Mouse (Mus musculus) megakaryocyte, embryonic 14.5 days (primary cell): ENCODE results near the gene Mylpf. TPM values are rescaled to one million over a fixed set of nuclear protein-coding genes. Genes with fewer than 3 reads are reported as not detected.

Experiments
- H3K27me3 ChIP-seq: replicated peaks from 2 replicates; pipeline ENCODE3; 2012; ENCODE audit warnings: inconsistent platforms
- H3K36me3 ChIP-seq: replicated peaks from 2 replicates; pipeline ENCODE3; 2012; ENCODE audit warnings: low read length, inconsistent platforms, mixed read lengths
- H3K4me1 ChIP-seq: 2 replicates; pipeline ENCODE4 v1.6.1; 2012; ENCODE audit warnings: inconsistent platforms
- H3K4me3 ChIP-seq: replicated peaks from 2 replicates; pipeline ENCODE3; 2012; ENCODE audit warnings: moderate library complexity, mild to moderate bottlenecking, inconsistent platforms
- H3K9me3 ChIP-seq: 2 replicates; pipeline ENCODE4 v1.6.1; 2012; ENCODE audit warnings: inconsistent platforms
- FLI1 ChIP-seq: IDR thresholded peaks from 2 replicates; pipeline ENCODE4 v1.6.1; 2012; ENCODE audit warnings: low read length, inconsistent platforms, mixed read lengths
- GATA1 ChIP-seq: IDR thresholded peaks from 3 replicates; pipeline ENCODE4 v1.6.1; 2012; ENCODE audit warnings: mixed read lengths, low read length, inconsistent platforms, borderline replicate concordance
- polyA plus RNA-seq: library from polyadenylated mRNA; stranded (reverse); fragments of >175 nt; gene quantifications from 2 replicates; pipeline ENCODE4 v1.2.3, GENCODE M21; 2012; ENCODE audit warnings: low replicate concordance; ENCODE audit not compliant: insufficient read depth

Gene Mylpf
- polyA plus RNA-seq, 1 experiment: 4.7 TPM

DNA sequence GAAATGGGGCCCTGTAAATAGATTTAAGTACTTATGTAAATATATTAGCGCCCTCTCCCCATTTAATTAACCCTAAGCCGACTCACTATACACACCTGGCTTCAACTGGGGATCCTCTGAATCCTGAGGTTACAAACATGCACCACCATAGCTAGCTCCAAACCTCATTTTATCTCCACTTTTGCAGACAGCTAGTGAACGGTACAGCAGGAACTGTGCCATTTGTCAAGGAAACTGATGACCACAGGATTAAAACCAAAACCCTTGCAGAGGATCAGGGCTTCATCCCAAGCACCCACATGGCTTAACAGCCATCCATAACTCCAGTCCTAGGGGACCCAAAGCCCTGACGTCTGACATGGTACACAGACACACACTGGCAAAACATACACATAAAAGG, 46.3 kb downstream of the Mylpf start:
- no peaks in the 10 kb centered on the region for H3K9me3 ChIP-seq
- H3K36me3 ChIP-seq: peaks cover 30% of the 10 kb centered on the region

GRCm38 (mm10) chr7:127255965-127256364, 47.3 kb downstream of the Mylpf start:
- Histone ChIP-seq H3K4me1 (peaks cover 92% of the 10 kb centered on the region), H3K27me3 (no peaks in the 10 kb centered on the region), H3K9me3 (no peaks in the 10 kb centered on the region), H3K36me3 (peaks cover 23% of the 10 kb centered on the region), H3K4me3 (no peak overlapping the region)
- TF ChIP-seq GATA1 (no peak), FLI1 (no peak)

More for the DNA sequence above, 46.3 kb downstream of the Mylpf start:
- peak overlapping the region; percentile 96 for H3K4me3 ChIP-seq
- TF ChIP-seq FLI1 (0 out of 2 replicates have a peak, but pooled peaks have one; percentile 21), GATA1 (no peak; the same call in 2 of the 3 replicates)
- H3K27me3 ChIP-seq: no peaks in the 10 kb centered on the region
- H3K4me1 ChIP-seq: peaks cover 97% of the 10 kb centered on the region

GRCm38 (mm10) chr7:127256518-127256917, 47.8 kb downstream of the Mylpf start:
- no peaks in the 10 kb centered on the region for H3K27me3 ChIP-seq
- peaks cover 21% of the 10 kb centered on the region for H3K36me3 ChIP-seq
- no peak overlapping the region for H3K4me3 ChIP-seq
- no peaks in the 10 kb centered on the region for H3K9me3 ChIP-seq
- TF ChIP-seq FLI1: no peak
- no peak for TF ChIP-seq GATA1
- peaks cover 92% of the 10 kb centered on the region for H3K4me1 ChIP-seq

DNA sequence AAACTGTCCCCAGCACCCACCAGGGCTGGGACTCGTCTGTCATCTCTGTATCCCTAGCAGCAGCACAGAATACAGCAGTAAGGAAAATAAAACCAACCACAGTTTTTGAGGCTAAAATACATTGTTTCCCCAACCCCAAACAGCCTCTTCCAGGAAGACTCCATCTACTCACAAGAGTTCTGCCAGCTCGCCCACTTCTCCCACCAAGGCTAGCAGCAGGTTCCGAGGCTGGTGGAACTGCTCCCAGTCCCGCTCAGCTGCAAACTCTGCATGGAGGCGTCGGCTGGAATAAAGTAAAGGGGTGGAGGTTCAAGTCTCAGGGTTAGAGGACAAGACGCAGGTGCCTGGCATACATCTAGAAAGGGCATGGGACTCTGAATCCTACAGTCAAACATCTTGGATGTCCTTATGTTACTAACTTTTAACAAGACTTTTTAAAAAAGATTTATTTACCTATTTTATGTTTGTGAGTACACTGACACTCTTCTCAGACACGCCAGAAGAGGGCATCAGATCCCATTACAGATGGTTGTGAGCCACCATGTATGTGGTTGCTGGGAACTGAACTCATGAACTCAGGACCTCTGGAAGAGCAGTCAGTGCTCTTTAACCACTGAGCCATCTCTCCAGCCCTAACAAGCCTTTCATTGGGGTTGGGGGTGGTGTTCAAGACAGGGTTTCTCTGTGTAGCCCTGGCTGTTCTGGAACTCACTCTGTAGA, 50.7 kb downstream of the Mylpf start:
- Histone ChIP-seq H3K27me3 (no peaks in the 10 kb centered on the region), H3K4me1 (peaks cover 83% of the 10 kb centered on the region), H3K9me3 (no peaks in the 10 kb centered on the region), H3K4me3 (peak overlapping the region; percentile 65), H3K36me3 (peaks cover 20% of the 10 kb centered on the region)
- TF ChIP-seq GATA1: no peak

DNA sequence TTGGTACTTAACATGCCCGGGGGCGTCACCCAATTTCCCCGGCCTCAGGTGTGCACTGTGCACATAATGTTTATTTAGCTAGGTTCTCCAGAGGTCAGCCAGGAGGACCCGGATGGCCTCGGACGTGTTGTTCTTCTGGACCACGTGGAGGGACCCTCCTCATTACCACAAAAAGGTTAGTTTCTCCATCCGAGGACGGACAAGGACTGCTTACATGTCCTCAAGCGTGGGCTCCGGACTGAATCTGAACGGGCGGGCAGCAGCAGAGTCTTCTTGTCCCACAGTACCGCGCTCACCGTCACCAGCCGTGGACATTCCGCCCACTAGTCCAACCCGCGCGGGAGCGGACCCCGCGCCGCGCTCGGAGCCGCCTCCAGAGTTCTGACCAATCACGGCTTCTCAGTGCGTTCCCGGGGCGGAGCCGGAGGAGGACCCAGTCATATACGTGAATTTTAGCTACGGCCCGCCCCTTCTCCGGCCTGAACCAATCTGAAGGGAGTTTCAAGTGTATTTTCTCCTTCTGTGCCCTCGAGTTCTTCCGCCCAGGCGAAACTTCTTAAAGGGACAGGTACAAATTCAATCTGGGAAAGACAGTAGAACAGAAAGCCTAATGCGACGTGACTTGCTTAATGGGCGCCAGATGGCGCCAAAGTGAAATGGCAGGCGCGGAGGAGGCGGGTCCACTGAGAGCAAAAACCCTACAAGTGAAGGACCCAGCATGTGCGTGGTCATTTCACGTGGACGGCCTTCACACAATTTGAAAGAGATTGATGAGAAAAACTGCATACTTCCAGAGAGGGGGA, 51.8 kb downstream of the Mylpf start, which contains the start of gene Dctpp1:
TSS of gene Dctpp1 (minus strand) at position 401 of the 803 bp plus-strand sequence.
- H3K4me1 ChIP-seq: peaks cover 72% of the 10 kb centered on the region
- H3K4me3 ChIP-seq: peak within 1 kb of the TSS; percentile 97
- no peaks in the 10 kb centered on the region for H3K27me3 ChIP-seq
- H3K9me3 ChIP-seq: no peaks in the 10 kb centered on the region
- TF ChIP-seq GATA1 (no peak), FLI1 (0 out of 2 replicates have a peak, but pooled peaks have one; percentile 15)
- H3K36me3 ChIP-seq: peaks cover 19% of the 10 kb centered on the region

DNA sequence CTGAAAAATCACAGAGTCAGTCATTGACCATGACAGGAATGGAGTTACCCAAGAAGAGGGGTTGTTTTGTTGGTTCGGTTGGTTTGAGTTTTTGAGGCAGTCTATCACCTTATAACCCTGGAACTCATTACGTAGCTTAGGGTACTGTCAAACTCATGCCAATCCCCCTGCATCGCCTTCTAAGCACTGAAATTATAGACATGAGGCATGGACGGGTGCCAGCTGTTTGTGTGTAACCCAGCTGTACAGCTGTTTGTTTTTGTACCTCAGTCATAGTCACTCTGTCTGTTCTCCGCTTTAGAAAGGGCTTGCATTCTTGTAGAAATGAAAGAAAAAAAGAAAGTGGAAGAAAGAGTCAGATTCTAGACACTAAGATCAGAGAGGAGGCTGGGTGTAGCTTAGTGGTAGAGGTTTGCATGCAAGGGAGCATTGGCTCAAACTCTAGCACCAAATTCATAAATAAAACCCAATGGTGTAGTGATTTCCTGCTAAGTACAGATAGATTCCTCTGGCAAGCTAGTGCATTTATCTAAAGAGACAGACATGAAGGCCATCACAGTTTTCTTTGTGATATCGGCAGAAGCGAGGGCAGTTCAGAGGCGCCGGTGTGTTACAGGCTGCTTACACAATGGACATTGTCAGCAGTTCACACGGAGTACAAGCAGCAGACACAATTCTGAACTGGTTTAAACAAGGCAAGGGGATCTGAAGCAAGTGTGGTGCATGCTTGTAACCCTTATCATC, 53.7 kb downstream of the Mylpf start:
- H3K9me3 ChIP-seq: no peaks in the 10 kb centered on the region
- H3K4me1 ChIP-seq: peaks cover 53% of the 10 kb centered on the region
- TF ChIP-seq GATA1: no peak
- no peak for TF ChIP-seq FLI1
- H3K36me3 ChIP-seq: peaks cover 4% of the 10 kb centered on the region
- no peak overlapping the region for H3K4me3 ChIP-seq
- no peaks in the 10 kb centered on the region for H3K27me3 ChIP-seq

DNA sequence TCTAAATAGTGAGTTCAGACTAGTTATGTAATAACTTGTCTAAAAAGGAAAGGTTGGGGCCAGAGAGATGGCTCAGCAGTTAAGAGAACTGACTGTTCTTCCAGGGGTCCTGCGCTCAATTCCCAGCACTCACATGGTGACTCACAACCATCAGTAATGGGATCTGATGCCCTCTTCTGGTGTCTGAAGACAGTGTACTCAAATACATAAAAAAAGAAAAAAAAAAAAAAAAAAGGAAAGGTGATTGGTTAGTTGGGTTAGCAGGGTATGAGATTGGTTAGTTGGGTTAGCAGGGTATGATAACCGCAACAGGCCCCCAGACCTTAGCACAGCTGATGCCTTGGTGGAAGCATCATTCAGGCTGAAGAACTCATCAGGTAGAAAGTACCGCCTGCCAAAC, 54.8 kb downstream of the Mylpf start:
- TF ChIP-seq GATA1 (no peak), FLI1 (no peak)
- H3K27me3 ChIP-seq: no peaks in the 10 kb centered on the region
- peaks cover 5% of the 10 kb centered on the region for H3K9me3 ChIP-seq
- H3K4me1 ChIP-seq: peaks cover 41% of the 10 kb centered on the region
- H3K36me3 ChIP-seq: peaks cover 8% of the 10 kb centered on the region
- H3K4me3 ChIP-seq: no peak overlapping the region

Other genes starting within 250 kb of the Mylpf start
- 105 and 211 TPM in 2 replicates for gene Cdipt, start 233.0 kb upstream of the Mylpf start, polyA plus RNA-seq
- gene Cdiptos, start 232.8 kb upstream of the Mylpf start, polyA plus RNA-seq: 1.8 TPM in 1 of 2 replicates, not detected in the other
- gene Mvp, start 194.3 kb upstream of the Mylpf start, polyA plus RNA-seq: 39.1 and 72.4 TPM in 2 replicates
- gene Pagr1b, start 192.4 kb upstream of the Mylpf start, polyA plus RNA-seq: 4.2 TPM in 1 of 2 replicates, not detected in the other
- gene Pagr1a, start 191.5 kb upstream of the Mylpf start, polyA plus RNA-seq: 15.8 and 94.8 TPM in 2 replicates
- gene Gm42742, start 187.8 kb upstream of the Mylpf start, polyA plus RNA-seq: 164 and 252 TPM in 2 replicates
- gene Prrt2, start 187.7 kb upstream of the Mylpf start, polyA plus RNA-seq: 0.68 and 3.9 TPM in 2 replicates
- gene Maz, start 181.9 kb upstream of the Mylpf start, polyA plus RNA-seq: 324 and 1,017 TPM in 2 replicates
- gene Kif22, start 166.4 kb upstream of the Mylpf start, polyA plus RNA-seq: 6.8 and 18.0 TPM in 2 replicates
- gene Zg16, start 121.6 kb upstream of the Mylpf start, polyA plus RNA-seq: not detected in 2 replicates
- gene AI467606, start 117.5 kb upstream of the Mylpf start, polyA plus RNA-seq: 71.8 and 93.9 TPM in 2 replicates
- not detected in 2 replicates for gene Qprt, start 86.7 kb upstream of the Mylpf start, polyA plus RNA-seq
- gene Spn, start 71.1 kb upstream of the Mylpf start, polyA plus RNA-seq: 2.2 and 17.4 TPM in 2 replicates
- 13.5 and 43.5 TPM in 2 replicates for gene Cd2bp2, start 12.8 kb upstream of the Mylpf start, polyA plus RNA-seq
- 83.3 and 137 TPM in 2 replicates for gene Tbc1d10b, start 422 bp upstream of the Mylpf start, polyA plus RNA-seq
- gene Zfp553, start 24.2 kb downstream of the Mylpf start, polyA plus RNA-seq: 10.8 and 17.3 TPM in 2 replicates
- 369 and 529 TPM in 2 replicates for gene Sept1, start 24.2 kb downstream of the Mylpf start, polyA plus RNA-seq
- 85.4 and 270 TPM in 2 replicates for gene Zfp771, start 35.4 kb downstream of the Mylpf start, polyA plus RNA-seq
- 65.3 and 143 TPM in 2 replicates for gene Dctpp1, start 51.8 kb downstream of the Mylpf start, polyA plus RNA-seq
- 32.9 and 41.0 TPM in 2 replicates for gene Sephs2, start 65.2 kb downstream of the Mylpf start, polyA plus RNA-seq
- gene Itgal, start 87.4 kb downstream of the Mylpf start, polyA plus RNA-seq: 11.2 and 21.5 TPM in 2 replicates
- 21.5 and 31.6 TPM in 2 replicates for gene Zfp768, start 136.7 kb downstream of the Mylpf start, polyA plus RNA-seq
- 0.73 TPM in 1 of 2 replicates, not detected in the other for gene Zfp747, start 167.2 kb downstream of the Mylpf start, polyA plus RNA-seq
- gene 9130019O22Rik, start 178.3 kb downstream of the Mylpf start, polyA plus RNA-seq: 0.07 and 1.7 TPM in 2 replicates
- 5.5 TPM in 1 of 2 replicates, not detected in the other for gene E430018J23Rik, start 184.7 kb downstream of the Mylpf start, polyA plus RNA-seq
- 0.32 TPM in 1 of 2 replicates, not detected in the other for gene Zfp764, start 197.9 kb downstream of the Mylpf start, polyA plus RNA-seq
- 12.3 and 25.6 TPM in 2 replicates for gene Zfp688, start 213.2 kb downstream of the Mylpf start, polyA plus RNA-seq
- gene Zfp689, start 240.3 kb downstream of the Mylpf start, polyA plus RNA-seq: 4.4 and 12.0 TPM in 2 replicates